Mouse (Mus musculus): ENCODE data around the gene Fdxr. TPM values are rescaled to one million over a fixed set of nuclear protein-coding genes. Genes with fewer than 3 reads are reported as not detected.

Gene Fdxr
- polyA plus RNA-seq, 1 experiment from 2014 or later: 17.0 TPM

- Histone ChIP-seq H3K9ac (no peak overlapping the region), H3K4me1 (peaks cover 12% of the 10 kb centered on the region), H3K4me3 (replicated peaks) (peak overlapping the region; percentile 43), H3K27ac (replicated peaks) (no peak overlapping the region), H3K4me2 (replicated peaks) (peak overlapping the region; percentile 84), H3K27me3 (peaks cover 78% of the 10 kb centered on the region), H3K9me3 (replicated peaks) (no peaks in the 10 kb centered on the region), H3K36me3 (0 out of 2 replicates have a peak, but pooled peaks cover under 1% of the 10 kb centered on the region)
- WGBS: 3% methylated on average over 62 of the region's 63 CpGs
- ATAC-seq (ENCODE audit: insufficient number of reproducible peaks, low FRiP score, low TSS enrichment, low read depth): no peak
These were observed 27.0 kb downstream of the Fdxr start for GRCm38 (mm10) chr11:115249721-115250404.

- no peak overlapping the region for H3K4me2 ChIP-seq (replicated peaks)
- no peaks in the 10 kb centered on the region for H3K9me3 ChIP-seq (replicated peaks)
- peaks cover 67% of the 10 kb centered on the region for H3K27me3 ChIP-seq
- ATAC-seq (ENCODE audit: insufficient number of reproducible peaks, low FRiP score, low TSS enrichment, low read depth): no peak
- WGBS: 70% methylated on average over 6 of the region's 6 CpGs
- peaks cover 10% of the 10 kb centered on the region; the same call in 1 of the 2 replicates for H3K36me3 ChIP-seq
- no peak overlapping the region for H3K27ac ChIP-seq (replicated peaks)
- H3K4me3 ChIP-seq (replicated peaks): no peak overlapping the region
- peaks cover 12% of the 10 kb centered on the region for H3K4me1 ChIP-seq
- no peak overlapping the region for H3K9ac ChIP-seq
These were observed 28.9 kb downstream of the Fdxr start for GRCm38 (mm10) chr11:115247945-115248344.

GRCm38 (mm10) chr11:115247240-115247639 is 29.6 kb downstream of the Fdxr start:
- H3K27me3 ChIP-seq: peaks cover 60% of the 10 kb centered on the region
- no peak for ATAC-seq (ENCODE audit: insufficient number of reproducible peaks, low FRiP score, low TSS enrichment, low read depth)
- H3K9me3 ChIP-seq (replicated peaks): no peaks in the 10 kb centered on the region
- no peak overlapping the region for H3K9ac ChIP-seq
- H3K4me3 ChIP-seq (replicated peaks): no peak overlapping the region
- no peak overlapping the region for H3K4me2 ChIP-seq (replicated peaks)
- H3K27ac ChIP-seq (replicated peaks): no peak overlapping the region
- peaks cover 10% of the 10 kb centered on the region; the same call in 1 of the 2 replicates for H3K36me3 ChIP-seq
- peaks cover 12% of the 10 kb centered on the region for H3K4me1 ChIP-seq
- 23% methylated on average over 3 of the region's 3 CpGs for WGBS

- no peaks in the 10 kb centered on the region for H3K9me3 ChIP-seq (replicated peaks)
- 69% methylated on average over 8 of the region's 8 CpGs for WGBS
- ATAC-seq (ENCODE audit: insufficient number of reproducible peaks, low FRiP score, low TSS enrichment, low read depth): 0 out of 2 replicates have a peak, but pooled peaks have one; percentile 12
These were observed 30.5 kb downstream of the Fdxr start for GRCm38 (mm10) chr11:115246386-115246785.

GRCm38 (mm10) chr11:115244840-115245239 is 32.0 kb downstream of the Fdxr start:
- WGBS: 91% methylated on average over 8 of the region's 8 CpGs
- Histone ChIP-seq H3K27ac (replicated peaks) (no peak overlapping the region), H3K9me3 (replicated peaks) (no peaks in the 10 kb centered on the region), H3K4me3 (replicated peaks) (no peak overlapping the region), H3K27me3 (peaks cover 38% of the 10 kb centered on the region), H3K4me1 (peaks cover 4% of the 10 kb centered on the region), H3K4me2 (replicated peaks) (no peak overlapping the region), H3K36me3 (peaks cover 10% of the 10 kb centered on the region; the same call in 1 of the 2 replicates), H3K9ac (no peak overlapping the region)
- ATAC-seq (ENCODE audit: insufficient number of reproducible peaks, low FRiP score, low TSS enrichment, low read depth): no peak

More at GRCm38 (mm10) chr11:115246386-115246785, 30.5 kb downstream of the Fdxr start:
- no peak overlapping the region for H3K4me2 ChIP-seq (replicated peaks)
- H3K27ac ChIP-seq (replicated peaks): no peak overlapping the region
- H3K4me1 ChIP-seq: peaks cover 12% of the 10 kb centered on the region
- H3K4me3 ChIP-seq (replicated peaks): no peak overlapping the region
- H3K36me3 ChIP-seq: peaks cover 10% of the 10 kb centered on the region; the same call in 1 of the 2 replicates
- H3K27me3 ChIP-seq: peaks cover 52% of the 10 kb centered on the region
- no peak overlapping the region for H3K9ac ChIP-seq

- no peak overlapping the region for H3K4me3 ChIP-seq (replicated peaks)
- WGBS: 91% methylated on average over 12 of the region's 12 CpGs
- no peak overlapping the region for H3K9ac ChIP-seq
- H3K4me1 ChIP-seq: no peaks in the 10 kb centered on the region; the same call in 1 of the 2 replicates
- peaks cover 27% of the 10 kb centered on the region for H3K27me3 ChIP-seq
- H3K36me3 ChIP-seq: peaks cover 10% of the 10 kb centered on the region; the same call in 1 of the 2 replicates
- H3K27ac ChIP-seq (replicated peaks): no peak overlapping the region
- no peaks in the 10 kb centered on the region for H3K9me3 ChIP-seq (replicated peaks)
- H3K4me2 ChIP-seq (replicated peaks): no peak overlapping the region
- no peak for ATAC-seq (ENCODE audit: insufficient number of reproducible peaks, low FRiP score, low TSS enrichment, low read depth)
These were observed 33.1 kb downstream of the Fdxr start for GRCm38 (mm10) chr11:115243783-115244182.

- 59% methylated on average over 3 of the region's 3 CpGs for WGBS
- Histone ChIP-seq H3K36me3 (peaks cover 10% of the 10 kb centered on the region; the same call in 1 of the 2 replicates), H3K27ac (replicated peaks) (no peak overlapping the region), H3K4me3 (replicated peaks) (no peak overlapping the region), H3K9me3 (replicated peaks) (no peaks in the 10 kb centered on the region), H3K27me3 (peaks cover 17% of the 10 kb centered on the region), H3K4me2 (replicated peaks) (no peak overlapping the region), H3K4me1 (no peaks in the 10 kb centered on the region; the same call in 1 of the 2 replicates), H3K9ac (no peak overlapping the region)
- ATAC-seq (ENCODE audit: insufficient number of reproducible peaks, low FRiP score, low TSS enrichment, low read depth): no peak
These were observed 34.1 kb downstream of the Fdxr start for GRCm38 (mm10) chr11:115242746-115243145.

- ATAC-seq (ENCODE audit: insufficient number of reproducible peaks, low FRiP score, low TSS enrichment, low read depth): no peak
- no peak overlapping the region for H3K9ac ChIP-seq
- WGBS: 75% methylated on average over 11 of the region's 11 CpGs
These were observed 35.4 kb downstream of the Fdxr start for GRCm38 (mm10) chr11:115241402-115241801.

GRCm38 (mm10) chr11:115236570-115236969 is 40.3 kb downstream of the Fdxr start:
- no peak overlapping the region for H3K9ac ChIP-seq
- no peak overlapping the region for H3K4me2 ChIP-seq (replicated peaks)
- 65% methylated on average over 5 of the region's 5 CpGs for WGBS
- no peak for ATAC-seq (ENCODE audit: insufficient number of reproducible peaks, low FRiP score, low TSS enrichment, low read depth)
- H3K9me3 ChIP-seq (replicated peaks): no peaks in the 10 kb centered on the region
- H3K27me3 ChIP-seq: peaks cover 4% of the 10 kb centered on the region; the same call in 1 of the 2 replicates
- peaks cover 12% of the 10 kb centered on the region for H3K4me1 ChIP-seq
- H3K27ac ChIP-seq (replicated peaks): no peak overlapping the region
- no peak overlapping the region for H3K4me3 ChIP-seq (replicated peaks)
- H3K36me3 ChIP-seq: no peaks in the 10 kb centered on the region

More at GRCm38 (mm10) chr11:115241402-115241801, 35.4 kb downstream of the Fdxr start:
- Histone ChIP-seq H3K4me3 (replicated peaks) (no peak overlapping the region), H3K36me3 (peaks cover 10% of the 10 kb centered on the region; the same call in 1 of the 2 replicates), H3K9me3 (replicated peaks) (no peaks in the 10 kb centered on the region), H3K27me3 (peaks cover 3% of the 10 kb centered on the region; the same call in 1 of the 2 replicates), H3K4me2 (replicated peaks) (no peak overlapping the region), H3K4me1 (no peaks in the 10 kb centered on the region), H3K27ac (replicated peaks) (no peak overlapping the region)

GRCm38 (mm10) chr11:115234320-115235044 is 42.4 kb downstream of the Fdxr start:
- H3K27me3 ChIP-seq: peaks cover 5% of the 10 kb centered on the region; the same call in 1 of the 2 replicates
- no peak overlapping the region for H3K27ac ChIP-seq (replicated peaks)
- no peaks in the 10 kb centered on the region for H3K9me3 ChIP-seq (replicated peaks)
- H3K36me3 ChIP-seq: no peaks in the 10 kb centered on the region
- no peak overlapping the region for H3K9ac ChIP-seq
- H3K4me3 ChIP-seq (replicated peaks): no peak overlapping the region
- ATAC-seq (ENCODE audit: insufficient number of reproducible peaks, low FRiP score, low TSS enrichment, low read depth): no peak
- no peak overlapping the region for H3K4me2 ChIP-seq (replicated peaks)
- WGBS: 79% methylated on average over 15 of the region's 15 CpGs
- peaks cover 16% of the 10 kb centered on the region for H3K4me1 ChIP-seq

All from embryonic facial prominence, embryonic 15.5 days (tissue).